Mouse (Mus musculus) lung, adult 2 months (tissue): Measurements from ENCODE around the gene Fat1. TPM values are rescaled to one million over a fixed set of nuclear protein-coding genes. Genes with fewer than 3 reads are reported as not detected.

Experiments
- DNase-seq: peaks from one replicate; pipeline ENCODE4 v3.0.0; 2022
- H3K4me1 ChIP-seq: fragments of 200-500 bp; 2 replicates; pipeline ENCODE4 v1.6.1; 2011; ENCODE audit warnings: low read length; ENCODE audit not compliant: control insufficient read depth, insufficient read depth
- H3K4me3 ChIP-seq: fragments of 200-500 bp; replicated peaks from 2 replicates; pipeline ENCODE3; 2011; ENCODE audit warnings: low read depth, mild to moderate bottlenecking, control low read depth, low read length; ENCODE audit errors: extremely low read depth
- CTCF ChIP-seq: fragments of 200-500 bp; IDR thresholded peaks from 2 replicates; pipeline ENCODE4 v1.5.1; 2011; ENCODE audit warnings: mild to moderate bottlenecking, low read length, control low read depth; ENCODE audit not compliant: insufficient read depth
- POLR2A ChIP-seq: fragments of 200-500 bp; IDR thresholded peaks from 2 replicates; pipeline ENCODE4 v1.6.1; 2011; ENCODE audit warnings: low read depth, mild to moderate bottlenecking, control low read depth, low read length, borderline replicate concordance; ENCODE audit errors: extremely low read depth
- WGBS: fragments of 180-500 bp; shearing (Covaris S2); methylation state at CpG from one replicate; pipeline ENCODE4 v1.1.7; 2018; 5-methylcytosine and 5-hydroxymethylcytosine counted together
- polyA plus RNA-seq: library from polyadenylated mRNA; depleted of rRNA; stranded (reverse); fragments of >200 nt; gene quantifications from 2 replicates; pipeline ENCODE4 v1.2.3, GENCODE M21; 2012

The Fat1 gene
- polyA plus RNA-seq, 1 experiment = 24.9 TPM

DNA sequence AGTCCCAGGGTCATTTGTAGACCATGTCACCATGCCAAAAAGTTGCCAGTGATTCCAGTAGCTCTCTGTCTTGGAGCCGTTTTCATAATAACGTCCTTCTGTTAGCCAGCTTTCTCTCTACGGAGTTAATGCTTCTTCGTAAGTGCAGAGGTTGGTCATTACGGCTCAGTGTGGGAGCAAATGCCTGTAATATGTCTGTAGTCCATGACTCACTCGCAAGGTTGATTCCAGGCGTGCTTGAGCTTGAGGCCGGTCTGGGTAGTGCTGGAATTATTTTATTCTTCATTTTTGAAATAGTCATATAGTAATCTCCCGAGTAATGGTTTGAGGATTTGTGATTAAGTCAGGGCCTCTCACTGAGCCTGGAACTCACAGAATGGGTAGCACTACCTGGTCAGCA is 43.4 kb downstream of the Fat1 start:
- Histone ChIP-seq H3K4me1 (peaks cover 13% of the 10 kb centered on the region; the same call in 1 of the 2 replicates), H3K4me3 (no peak overlapping the region)
- 50% methylated on average over 9 of the region's 9 CpGs for WGBS
- TF ChIP-seq CTCF (no peak), POLR2A (no peak)
- DNase-seq = no peak

DNA sequence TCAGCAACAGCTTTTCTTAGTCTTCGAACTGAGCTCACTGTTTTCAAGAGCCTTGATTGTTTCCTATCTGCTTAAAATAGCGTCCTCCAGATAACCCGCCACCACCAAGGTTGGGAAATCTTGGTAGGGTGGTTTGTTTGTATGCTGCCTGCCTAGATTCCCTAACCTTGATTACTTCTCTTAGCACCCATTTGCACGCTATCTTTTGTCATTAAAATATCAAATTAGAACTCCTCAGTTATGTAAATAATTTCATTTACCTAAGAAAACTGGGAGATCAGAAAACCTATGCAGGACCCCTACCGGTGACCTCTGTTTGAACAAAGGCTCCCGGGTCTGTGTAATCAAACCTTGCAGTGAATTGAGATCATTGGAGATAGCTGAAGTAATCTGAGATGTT is 44.0 kb downstream of the Fat1 start:
- 30% methylated on average over 6 of the region's 6 CpGs for WGBS
- H3K4me3 ChIP-seq = no peak overlapping the region
- TF ChIP-seq CTCF (no peak), POLR2A (no peak)
- peaks cover 13% of the 10 kb centered on the region; the same call in 1 of the 2 replicates for H3K4me1 ChIP-seq
- DNase-seq = no peak

DNA sequence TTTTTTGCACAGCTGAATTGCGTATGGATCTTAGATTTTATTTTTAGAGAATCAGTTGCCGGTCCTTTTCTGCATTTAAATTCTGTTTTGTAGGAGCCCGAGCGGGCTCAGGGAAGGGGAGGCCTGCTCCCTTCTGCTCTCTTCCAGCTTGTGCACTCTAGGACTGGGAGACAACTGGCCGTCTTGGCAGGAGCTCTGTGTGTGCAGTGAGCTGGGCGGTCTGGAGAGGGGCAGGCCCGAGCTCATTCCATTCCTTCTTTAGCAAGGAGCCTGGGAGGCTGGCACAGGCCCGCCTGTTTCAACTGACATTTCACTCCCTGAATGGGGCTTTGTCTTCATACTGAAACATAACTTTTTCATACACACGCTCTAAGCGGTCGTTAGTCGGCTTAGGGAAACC is 44.8 kb downstream of the Fat1 start:
- whole genome bisulfite sequencing = 51% methylated on average over 12 of the region's 12 CpGs
- Histone ChIP-seq H3K4me3 (peak overlapping the region; percentile 10), H3K4me1 (peaks cover 12% of the 10 kb centered on the region; the same call in 1 of the 2 replicates)
- TF ChIP-seq POLR2A (0 out of 2 replicates have a peak, but pooled peaks have one; percentile 10), CTCF (no peak)
- DNase-seq = peak; percentile 58

DNA sequence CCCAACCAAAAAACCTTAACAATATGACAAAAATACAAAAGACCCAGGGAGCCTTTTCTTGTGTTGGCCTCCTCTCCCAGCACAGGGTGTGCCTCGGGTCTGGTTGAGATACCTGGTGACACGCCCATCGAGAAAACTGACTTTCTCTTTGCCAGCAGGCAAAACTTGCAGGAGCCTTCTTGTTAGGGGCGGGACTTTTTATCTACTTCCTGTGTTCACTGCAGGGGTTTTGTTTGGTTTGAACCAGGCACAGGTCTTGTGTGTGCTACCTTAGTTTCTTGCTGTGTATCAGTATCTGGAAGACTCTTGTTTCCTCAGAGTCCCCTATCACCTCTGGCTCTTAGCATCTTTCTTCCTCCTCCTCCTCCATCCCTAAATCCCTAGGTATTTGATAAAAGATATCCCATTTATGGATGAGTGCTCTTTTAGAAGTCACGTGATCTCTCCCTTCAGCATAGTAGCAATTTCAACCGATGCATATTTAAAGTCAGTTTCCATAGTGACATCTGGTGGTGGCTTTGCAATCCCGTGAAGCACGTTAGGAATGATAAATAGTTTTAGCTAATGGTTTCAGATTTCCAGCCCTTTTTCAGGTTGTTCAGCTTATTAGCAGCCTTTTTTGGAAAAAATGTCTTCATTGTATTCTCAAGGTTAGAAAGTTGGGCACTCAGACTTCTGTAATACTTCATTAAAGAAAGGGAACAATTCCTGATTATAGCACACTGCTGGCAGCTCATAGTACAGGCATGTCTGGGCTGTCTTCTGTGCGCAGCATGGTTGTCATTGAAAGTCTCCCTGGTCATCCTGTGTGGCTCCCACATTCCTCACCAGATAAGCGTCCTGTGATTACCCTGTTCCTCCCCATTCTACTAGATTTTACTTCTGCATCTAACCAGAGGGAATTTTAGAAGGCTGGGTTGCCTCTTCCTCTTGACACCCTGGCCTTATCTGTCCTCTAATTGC is 50.4 kb downstream of the Fat1 start:
- 0 out of 2 replicates have a peak, but pooled peaks have one; percentile 6 for TF ChIP-seq CTCF
- TF ChIP-seq POLR2A = no peak
- WGBS = 29% methylated on average over 10 of the region's 10 CpGs
- Histone ChIP-seq H3K4me1 (no peaks in the 10 kb centered on the region; the same call in 1 of the 2 replicates), H3K4me3 (no peak overlapping the region)
- DNase-seq = no peak

DNA sequence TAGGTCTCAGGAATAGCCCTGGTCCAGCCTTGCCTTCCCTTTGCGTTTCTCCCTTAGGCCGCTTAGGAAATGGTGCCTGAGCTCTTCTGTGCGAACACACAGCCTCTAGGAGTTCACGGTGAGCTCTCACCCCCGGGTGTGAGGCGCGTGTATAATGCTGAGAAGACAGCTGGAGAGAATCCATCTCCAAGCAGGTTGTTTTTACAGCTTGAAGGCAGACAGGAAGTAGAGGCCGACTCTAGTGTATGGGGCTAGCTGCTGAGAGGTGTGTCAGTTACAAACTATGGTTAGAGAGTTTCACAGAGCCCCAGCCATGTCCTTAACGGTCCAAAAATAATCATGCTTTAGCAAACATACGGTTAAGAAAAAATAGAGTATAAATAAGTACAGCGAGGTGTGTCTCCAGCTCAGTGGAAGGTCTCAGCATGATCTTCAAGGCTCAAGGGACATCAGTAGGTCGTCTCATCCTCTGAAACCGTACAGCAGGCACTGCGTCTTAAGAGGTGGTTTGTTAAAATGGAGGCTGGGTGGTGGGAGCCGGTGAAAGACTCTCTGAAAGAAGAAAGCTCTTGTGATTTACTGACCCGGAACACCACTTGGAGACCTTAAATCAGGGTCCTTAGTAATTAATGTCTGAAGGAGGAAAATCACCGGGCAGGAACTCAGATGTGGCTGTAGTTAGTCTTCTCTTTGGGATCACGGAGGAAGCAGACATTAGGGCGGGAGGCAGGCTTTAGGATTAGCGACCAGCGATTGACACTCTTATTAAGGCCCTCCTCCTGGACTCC is 56.6 kb downstream of the Fat1 start:
- TF ChIP-seq POLR2A (no peak), CTCF (no peak)
- WGBS = 60% methylated on average over 21 of the region's 21 CpGs
- Histone ChIP-seq H3K4me3 (no peak overlapping the region), H3K4me1 (no peaks in the 10 kb centered on the region)
- DNase-seq = no peak

DNA sequence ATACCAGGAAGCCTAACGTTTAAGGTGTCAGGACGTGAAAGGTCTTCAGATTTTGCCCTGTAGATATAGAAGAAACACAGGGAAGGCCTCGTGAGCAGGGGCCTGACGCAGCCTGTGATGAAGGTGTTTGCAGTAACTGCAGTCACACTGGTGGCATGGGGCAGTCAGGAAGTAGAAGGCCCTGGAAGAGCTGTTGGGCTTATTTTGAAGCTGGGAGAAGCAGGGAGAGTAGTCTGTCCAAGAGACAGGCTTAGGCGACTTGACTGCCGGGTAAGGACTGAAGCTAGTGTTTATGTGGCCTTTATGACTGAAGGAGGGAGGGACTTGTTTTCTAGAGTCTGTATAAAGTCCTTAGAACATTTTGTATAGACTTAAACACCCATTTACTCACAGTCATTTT is 57.4 kb downstream of the Fat1 start:
- TF ChIP-seq CTCF (no peak), POLR2A (no peak)
- DNase-seq = no peak
- WGBS = 68% methylated on average over 6 of the region's 6 CpGs

DNA sequence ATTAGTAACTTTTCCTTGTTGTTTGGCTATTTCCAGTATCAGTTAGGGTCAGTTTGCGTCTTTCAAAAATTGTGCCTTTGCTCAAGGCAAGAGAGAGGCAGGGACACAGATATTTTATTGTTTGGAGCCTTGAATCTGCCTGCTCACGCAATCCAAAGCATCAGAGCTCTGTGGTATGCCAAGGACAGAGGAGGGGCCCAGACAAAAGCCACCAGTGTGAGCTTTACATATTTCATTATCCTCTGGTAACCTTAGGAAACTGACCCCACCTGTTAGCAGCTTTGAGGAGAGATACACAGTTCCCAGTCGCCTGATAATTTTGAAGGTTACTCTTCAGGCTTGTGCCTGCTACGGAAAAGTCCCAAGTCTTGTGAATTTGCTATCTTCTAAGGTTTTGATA is 58.1 kb downstream of the Fat1 start:
- TF ChIP-seq CTCF (no peak), POLR2A (no peak)
- Histone ChIP-seq H3K4me1 (no peaks in the 10 kb centered on the region; the same call in 1 of the 2 replicates), H3K4me3 (no peak overlapping the region)
- DNase-seq = no peak
- 79% methylated on average over 4 of the region's 4 CpGs for WGBS

More for the DNA sequence above, 57.4 kb downstream of the Fat1 start:
- Histone ChIP-seq H3K4me3 (no peak overlapping the region), H3K4me1 (no peaks in the 10 kb centered on the region)

DNA sequence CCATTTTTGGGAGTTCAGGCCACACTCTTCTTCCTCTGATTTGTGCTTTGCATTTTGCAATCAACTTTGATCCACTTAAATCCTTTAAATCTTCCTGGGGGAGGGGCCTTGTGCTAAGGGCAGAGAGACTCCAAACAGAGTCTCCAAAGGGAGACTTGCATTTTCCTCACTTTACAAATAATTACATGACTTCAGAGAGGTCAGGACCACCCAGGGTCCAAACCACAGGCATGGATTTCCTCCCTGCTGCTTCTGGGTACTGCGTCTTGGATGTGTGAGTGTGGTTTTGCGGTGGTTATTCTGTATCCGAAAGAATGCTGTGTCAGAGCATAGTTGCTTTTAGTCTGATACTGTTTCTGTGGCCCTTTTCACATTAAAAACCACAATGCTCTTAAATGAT is 61.2 kb downstream of the Fat1 start:
- H3K4me1 ChIP-seq = peaks cover 3% of the 10 kb centered on the region
- WGBS = 50% methylated on average over 3 of the region's 3 CpGs
- DNase-seq = no peak
- TF ChIP-seq POLR2A (no peak), CTCF (no peak)
- H3K4me3 ChIP-seq = no peak overlapping the region

DNA sequence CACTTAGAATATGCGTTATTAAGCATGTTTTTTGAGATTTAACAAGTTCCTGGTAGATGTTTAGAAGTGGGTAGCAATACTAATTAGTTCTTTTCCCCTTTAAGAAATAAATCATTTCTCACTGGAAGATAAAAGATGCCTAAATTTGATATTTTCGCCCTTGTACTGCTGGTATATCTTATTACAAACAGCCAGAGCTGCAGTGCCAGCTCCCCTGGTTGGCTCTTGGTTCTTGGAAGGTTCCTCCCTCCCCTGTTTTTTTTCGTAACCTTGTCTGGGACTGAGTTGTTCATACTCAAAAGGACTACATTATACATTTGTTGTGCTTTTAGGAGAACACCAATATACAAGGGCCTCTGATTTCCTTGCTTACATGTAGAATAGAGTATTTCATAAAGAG is 62.1 kb downstream of the Fat1 start:
- no peak overlapping the region for H3K4me3 ChIP-seq
- TF ChIP-seq POLR2A (no peak), CTCF (no peak)
- H3K4me1 ChIP-seq = peaks cover 3% of the 10 kb centered on the region
- DNase-seq = no peak
- WGBS = 77% methylated on average over 3 of the region's 3 CpGs
